Mouse (Mus musculus): Measurements from ENCODE around the gene Rnaset2b. TPM values are rescaled to one million over a fixed set of nuclear protein-coding genes. Genes with fewer than 3 reads are reported as not detected.
"Not testable (repeated sequence)": the region's sequence is repeated elsewhere in the genome, so short reads cannot be mapped to it uniquely, and the experiment has no call there.

Gene Rnaset2b
- total RNA-seq, 2 experiments from 2014 or later, result 44.6 to 45.7 TPM

DNA sequence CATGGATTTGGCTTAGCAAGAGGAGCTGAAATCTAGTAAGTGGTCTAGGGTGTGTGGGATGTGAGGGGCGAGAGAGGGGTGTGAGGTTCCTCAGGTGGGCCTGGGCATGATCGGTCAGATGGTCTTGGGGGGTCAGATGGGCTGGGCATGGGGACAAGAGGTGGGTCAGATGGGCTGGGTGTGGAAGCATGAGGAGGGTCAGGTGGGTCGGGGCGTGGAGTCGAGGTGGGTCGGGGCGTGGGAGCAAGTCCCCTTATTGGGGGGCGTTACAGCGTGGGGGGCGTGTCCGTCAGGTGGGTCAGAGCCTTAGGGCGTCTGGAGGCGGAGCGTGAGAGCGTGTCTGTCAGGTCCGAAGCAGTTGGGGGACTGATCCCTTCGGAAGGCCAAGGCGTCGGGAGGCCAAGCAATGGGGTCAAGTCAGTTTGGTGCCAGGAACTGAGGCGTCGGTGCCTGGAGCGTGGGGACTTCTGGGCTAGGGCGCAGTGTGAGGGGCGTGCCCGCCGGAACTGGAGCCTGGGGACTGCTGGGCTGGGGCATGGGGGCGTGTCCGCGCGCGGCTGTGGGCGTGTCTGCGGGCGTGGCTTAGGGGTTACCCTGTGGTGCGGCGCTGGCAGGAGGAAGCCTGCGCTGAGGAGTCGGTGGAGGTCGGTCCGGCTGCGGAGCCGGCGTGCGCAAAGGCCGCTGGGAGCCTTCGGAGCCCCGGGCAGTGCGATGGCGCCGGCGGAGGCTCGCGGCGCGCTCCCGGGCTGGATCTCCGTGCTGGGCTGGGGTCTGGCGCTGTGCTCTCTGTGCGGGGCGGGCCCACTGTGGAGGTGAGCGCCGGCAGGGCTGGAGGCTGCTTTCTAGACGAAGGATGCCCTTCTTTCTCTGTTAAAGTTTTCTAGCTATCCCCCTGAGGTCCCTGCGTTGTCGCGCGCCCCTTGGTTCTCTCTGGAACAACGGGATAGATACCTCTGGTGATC is 8.1 kb downstream of the Rnaset2b start, which contains the start of gene Gm49721:
Gene Gm49721, plus strand, starts transcription at position 618 of the 962 bp plus-strand sequence.
- peak; percentile 32 to 63 for DNase-seq (ENCODE audit: low spot score in 2 of 2)

DNA sequence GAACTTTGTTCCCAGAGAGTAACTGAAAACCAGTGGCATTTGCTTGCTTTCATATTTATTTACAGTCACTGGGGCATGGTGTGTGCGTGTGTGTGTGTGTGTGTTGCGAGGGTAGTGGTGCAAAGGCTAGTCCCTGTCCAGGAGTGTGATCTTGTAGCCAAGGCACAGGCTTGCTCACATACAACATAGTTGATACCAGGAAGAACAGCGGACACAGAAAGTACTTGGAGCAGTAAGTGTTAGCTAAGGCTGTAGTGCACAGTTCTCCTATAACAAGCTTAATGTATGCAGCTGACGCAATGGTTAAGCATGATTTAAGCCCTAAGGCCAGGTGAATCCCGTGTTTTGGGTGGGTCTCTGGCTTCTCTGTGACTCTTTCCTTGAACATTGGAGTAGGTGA is 8.9 kb downstream of the Rnaset2b start:
- intact Hi-C loops (cut with DNase I); DNase-seq (ENCODE audit: low spot score in 2 of 2): not testable (repeated sequence)

More for the DNA sequence above, 8.1 kb downstream of the Rnaset2b start, which contains the start of gene Gm49721:
- intact Hi-C loops (cut with DNase I), result not testable (repeated sequence)

DNA sequence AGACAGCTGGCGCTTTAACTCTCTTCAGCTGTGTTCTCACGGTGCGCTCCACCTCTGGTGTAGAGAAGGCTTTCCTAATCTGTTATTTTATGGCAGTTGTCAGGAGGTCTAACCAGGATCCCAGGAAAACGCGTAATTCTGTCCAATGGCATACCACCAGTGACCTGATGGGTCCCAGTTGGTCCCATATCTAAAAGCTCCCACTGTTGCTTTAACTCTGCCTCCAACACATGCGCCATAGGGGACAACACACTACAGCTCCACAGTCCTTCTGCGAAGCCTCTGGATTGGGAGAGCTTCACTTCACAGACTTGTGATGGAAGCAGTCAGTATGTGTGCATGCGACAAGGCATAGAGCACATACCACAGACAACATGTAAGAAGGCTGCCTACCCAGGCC is 9.7 kb downstream of the Rnaset2b start:
- DNase-seq (ENCODE audit: low spot score in 2 of 2); intact Hi-C loops (cut with DNase I): not testable (repeated sequence)

DNA sequence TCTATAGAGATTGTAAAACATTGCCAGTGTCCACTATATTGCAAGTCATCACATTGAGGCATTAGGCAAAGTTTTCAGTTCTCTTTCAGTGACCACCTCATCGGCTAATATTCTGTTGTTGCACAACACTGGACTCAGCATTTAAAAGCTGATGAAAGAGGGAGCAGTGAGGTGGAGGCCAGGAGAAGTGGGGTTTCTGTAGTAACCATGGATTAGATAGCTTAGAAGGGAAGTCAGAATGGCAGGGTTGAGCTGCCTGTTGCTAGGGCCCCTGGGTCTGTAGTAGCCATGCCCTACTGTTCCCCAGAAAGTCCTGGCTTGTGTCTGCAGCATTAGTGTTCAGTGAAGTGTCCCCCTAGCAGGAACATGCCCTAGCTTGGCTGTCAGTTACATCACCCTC is 15.7 kb downstream of the Rnaset2b start:
- DNase-seq (ENCODE audit: low spot score in 2 of 2); intact Hi-C loops (cut with DNase I): not testable (repeated sequence)

DNA sequence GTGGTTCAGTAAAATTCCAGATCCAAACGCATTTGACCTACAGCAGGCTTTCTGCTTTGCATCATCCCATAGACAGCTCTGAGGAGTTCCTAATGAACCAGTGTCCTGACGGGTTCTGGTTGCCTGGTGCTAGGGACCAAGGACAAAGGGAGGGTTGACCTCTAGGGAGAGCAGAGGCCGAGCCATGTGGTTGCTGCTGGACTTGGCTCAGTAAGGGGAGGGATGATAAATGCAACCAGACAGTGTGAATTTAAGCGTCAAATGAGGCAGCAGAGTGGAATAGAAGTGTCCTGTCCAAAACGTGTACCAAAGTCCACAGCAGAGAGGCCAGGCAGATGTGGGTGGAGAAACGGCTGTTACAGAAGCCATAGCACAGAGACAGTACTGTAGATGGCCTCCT is 25.1 kb downstream of the Rnaset2b start:
- DNase-seq (ENCODE audit: low spot score in 2 of 2); intact Hi-C loops (cut with DNase I): not testable (repeated sequence)

DNA sequence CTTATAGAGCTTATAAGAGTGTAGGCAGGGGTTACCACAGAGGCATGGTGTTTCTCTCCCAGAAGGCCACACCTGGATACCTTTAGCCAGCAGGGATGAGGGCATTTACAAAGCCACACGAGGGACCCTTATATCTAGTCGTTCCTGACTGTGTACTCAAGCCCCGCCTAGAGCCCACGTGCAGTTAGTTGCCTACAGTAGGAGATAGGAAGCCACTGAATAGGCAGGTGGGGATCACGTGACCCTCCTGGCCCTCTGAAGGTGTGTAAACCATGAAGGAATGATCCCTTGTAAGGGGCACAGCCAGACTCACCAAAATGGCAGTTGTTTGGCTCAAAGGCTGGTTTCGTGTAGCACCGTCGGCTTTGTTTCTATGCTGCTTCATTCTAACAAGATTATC is 26.4 kb downstream of the Rnaset2b start:
- DNase-seq (ENCODE audit: low spot score in 2 of 2); intact Hi-C loops (cut with DNase I): not testable (repeated sequence)

DNA sequence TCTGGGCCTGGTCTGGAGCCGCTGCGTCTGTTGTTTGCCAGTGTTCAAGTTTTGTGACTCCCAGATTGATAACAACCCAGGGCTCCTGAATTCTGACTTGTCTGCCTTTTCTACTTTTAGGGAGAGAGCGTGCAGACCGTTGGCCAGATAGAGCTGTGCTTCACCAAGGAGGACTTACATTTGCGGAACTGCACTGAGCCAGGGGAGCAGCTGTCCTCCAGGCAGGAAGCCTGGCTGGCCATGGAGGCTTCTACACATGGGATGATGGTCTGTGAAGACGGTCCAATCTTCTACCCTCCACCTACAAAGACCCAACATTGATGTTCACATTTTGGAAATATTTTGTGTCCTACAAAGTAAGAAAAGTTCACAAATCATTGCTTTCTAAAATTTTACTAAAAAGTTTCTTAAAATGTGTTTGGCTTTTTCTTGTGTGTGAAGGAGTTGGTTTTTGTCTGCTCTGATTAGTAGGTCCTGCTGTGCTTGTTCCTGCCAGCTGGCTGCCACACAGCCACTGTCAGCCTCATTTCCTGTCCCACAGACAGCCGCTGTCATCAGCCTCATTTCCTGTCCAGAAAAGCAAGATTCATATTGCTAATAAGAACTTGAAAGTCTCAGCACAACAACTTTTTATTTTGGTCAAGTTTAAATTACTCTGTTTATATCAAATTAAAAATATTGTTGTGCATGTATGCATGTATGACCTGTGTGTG is 27.5 kb downstream of the Rnaset2b start:
- intact Hi-C loops (cut with DNase I); DNase-seq (ENCODE audit: low spot score in 2 of 2): not testable (repeated sequence)

DNA sequence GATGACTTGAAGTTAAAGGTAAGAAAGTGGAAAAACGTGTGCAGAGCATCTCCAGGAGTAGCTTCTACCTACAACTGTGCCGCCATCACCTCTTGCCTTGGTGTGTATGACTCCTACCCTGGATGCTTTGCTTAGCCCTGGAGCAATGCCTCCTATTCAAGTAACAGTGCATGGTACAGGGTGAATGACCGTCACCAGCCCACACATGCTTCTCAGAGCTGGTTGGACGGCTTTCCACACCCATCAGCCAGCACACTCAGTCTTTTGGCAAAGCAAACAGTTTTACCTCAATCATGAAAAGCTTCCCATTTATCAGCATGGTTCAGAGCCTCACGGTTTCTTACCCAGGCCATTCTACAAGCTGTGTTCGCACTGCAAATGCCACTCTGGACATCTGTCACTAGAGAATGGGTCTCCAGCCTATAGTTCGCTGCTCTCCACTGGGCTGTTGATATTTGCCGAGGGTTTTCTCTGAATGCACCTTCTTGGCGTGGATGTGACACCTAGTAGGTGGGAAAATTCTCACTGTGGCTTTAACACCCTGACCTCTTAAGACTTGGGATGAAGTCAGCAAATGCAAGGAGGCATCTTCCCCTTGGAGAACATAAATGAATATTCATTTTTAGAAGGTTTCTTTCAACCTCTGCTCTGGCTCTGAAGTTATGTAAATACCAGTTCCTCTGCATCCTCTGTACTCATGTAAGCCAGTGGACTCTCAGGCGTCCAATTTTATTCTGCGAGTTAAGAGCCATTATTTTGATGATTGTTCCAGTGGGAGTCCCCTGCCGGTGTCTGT is 31.6 kb downstream of the Rnaset2b start:
- intact Hi-C loops (cut with DNase I); DNase-seq (ENCODE audit: low spot score in 2 of 2): not testable (repeated sequence)

DNA sequence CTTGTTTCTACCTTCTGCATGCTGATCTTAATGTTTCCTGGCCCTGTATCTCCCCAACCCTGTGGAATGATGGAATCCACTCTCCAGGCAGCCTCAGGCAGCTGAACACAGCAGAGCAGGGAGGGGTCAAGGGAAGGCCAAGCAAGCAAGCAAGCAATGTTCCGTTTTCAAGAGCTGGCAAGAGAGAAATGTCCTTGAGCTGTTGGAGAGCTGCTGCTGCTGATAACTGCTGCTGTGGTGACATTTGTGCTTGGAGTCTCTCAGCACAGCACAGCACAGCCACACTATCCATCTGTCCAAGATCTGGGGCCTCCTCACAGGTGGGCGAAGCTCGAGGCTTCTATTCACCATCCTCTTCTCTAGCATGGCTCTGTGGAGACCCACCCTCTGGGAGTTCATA is 33.0 kb downstream of the Rnaset2b start:
- DNase-seq (ENCODE audit: low spot score in 2 of 2); intact Hi-C loops (cut with DNase I): not testable (repeated sequence)

DNA sequence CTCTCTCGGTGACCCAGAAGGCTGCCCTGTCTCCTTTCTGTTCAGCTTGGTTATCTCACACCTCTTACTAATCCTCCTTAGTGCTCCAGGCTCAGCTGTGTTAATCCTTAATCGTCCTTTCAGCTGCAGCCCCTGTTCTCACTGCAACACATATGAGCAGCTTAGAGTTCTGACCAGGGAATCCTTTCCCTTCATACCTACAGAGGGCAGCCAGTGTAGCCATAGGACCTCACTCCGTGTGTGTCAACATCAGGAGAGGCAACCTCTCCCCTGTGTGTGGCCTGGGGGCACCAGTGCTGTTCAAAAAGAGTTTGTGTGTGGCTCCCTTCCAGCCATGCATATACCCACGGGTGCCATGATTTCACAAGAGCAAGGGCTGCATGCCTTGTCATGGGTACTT is 35.2 kb downstream of the Rnaset2b start:
- DNase-seq (ENCODE audit: low spot score in 2 of 2); intact Hi-C loops (cut with DNase I): not testable (repeated sequence)

DNA sequence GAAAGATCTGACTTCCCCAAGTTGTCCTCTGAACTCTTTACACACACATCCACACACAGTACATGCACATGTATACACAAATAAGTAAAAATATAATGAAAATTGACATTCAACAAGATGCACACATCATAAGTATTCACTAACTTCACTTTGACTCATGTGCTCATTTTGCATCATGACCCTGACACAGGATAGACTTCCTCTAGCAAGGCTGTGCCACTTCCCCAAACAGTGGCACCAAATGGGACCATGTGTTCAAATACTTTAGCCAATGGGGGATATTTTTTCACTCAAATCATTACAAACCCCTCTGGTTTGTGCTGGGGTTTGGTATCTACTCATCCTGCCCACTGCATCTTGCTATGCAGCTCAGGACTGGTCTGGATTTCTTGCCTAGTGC is 38.5 kb downstream of the Rnaset2b start:
- DNase-seq (ENCODE audit: low spot score in 2 of 2); intact Hi-C loops (cut with DNase I): not testable (repeated sequence)

DNA sequence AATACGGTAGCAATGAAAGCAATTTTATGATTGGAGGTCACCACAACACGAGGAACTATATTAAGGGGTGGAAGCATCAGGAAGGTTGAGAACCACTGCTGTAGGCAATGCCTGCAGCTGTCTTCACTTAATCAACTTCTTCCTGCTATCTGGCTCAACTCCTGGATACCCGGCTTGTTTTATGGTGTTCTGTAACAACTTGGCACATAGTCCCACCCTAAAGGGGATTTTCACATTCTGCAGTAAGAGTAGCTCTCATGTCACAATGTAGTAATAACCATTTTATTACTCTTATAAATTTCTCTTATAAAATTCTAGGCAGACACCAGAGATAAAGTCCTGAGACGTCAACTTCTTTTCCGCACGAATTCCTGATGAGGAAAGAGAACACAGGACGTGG is 39.0 kb downstream of the Rnaset2b start:
- DNase-seq (ENCODE audit: low spot score in 2 of 2); intact Hi-C loops (cut with DNase I): not testable (repeated sequence)

DNA sequence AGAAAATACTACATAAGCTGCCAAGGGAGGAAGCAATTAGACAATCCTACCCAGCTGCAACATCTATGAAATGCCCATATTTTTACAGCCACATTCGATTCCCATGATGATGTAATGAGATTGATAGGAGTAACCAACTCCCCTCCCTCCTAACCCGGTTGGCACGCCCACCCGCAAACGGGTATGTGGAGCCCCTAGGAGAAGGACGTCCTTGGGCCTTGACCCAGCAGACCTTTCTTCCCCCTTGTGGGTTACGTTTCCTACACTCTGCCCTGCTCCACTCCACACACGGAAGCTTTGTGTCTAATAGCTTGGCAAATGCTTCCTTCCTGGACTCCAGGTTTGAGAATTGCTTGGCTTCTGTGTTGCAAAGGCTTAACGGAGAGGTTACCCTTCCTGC is 39.5 kb downstream of the Rnaset2b start:
- intact Hi-C loops (cut with DNase I); DNase-seq (ENCODE audit: low spot score in 2 of 2): not testable (repeated sequence)

DNA sequence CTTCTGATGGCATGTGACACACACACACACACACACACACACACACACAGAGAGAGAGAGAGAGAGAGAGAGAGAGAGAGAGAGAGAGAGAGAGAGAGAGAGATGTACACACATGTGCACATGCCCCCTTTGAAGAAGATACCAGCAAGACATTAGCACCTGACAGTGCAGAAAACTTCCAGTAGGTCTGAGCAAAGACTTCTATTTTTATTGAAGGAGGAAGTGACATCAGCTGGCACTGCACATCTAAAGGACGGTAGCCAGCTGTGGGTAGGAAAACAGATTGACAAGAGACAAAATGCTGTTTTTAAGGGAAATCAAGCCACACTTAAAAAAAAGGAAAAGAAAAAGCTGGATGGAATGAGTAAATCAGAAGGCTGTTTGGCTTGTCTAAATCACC is 43.8 kb downstream of the Rnaset2b start:
- intact Hi-C loops (cut with DNase I); DNase-seq (ENCODE audit: low spot score in 2 of 2): not testable (repeated sequence)

DNA sequence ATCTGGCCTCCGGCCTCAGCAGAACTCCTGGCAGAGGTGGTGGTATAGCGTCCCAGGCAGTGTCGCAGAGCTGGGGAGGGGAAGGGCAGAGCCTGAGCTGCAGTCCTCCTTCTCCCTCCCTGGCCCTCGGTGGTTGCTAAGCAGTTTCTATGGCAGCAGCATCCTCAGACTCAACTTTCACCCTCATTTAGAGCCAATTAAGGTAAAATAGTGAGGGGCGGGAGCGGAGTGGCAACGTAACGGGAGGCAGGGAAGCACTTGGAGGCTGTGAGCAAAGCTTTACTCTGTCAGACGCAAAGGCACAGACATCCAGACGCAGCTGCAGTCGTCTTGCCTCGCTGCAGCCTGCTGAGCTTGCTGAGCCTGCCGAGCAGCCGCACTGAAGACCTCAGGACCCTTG is 54.8 kb downstream of the Rnaset2b start, which contains the start of gene Gm1604a:
Gene Gm1604a, plus strand, starts transcription at position 312 of the 400 bp plus-strand sequence.
- peak; percentile 40 to 49 for DNase-seq (ENCODE audit: low spot score in 2 of 2)
- intact Hi-C loops (cut with DNase I), result not testable (repeated sequence)

DNA sequence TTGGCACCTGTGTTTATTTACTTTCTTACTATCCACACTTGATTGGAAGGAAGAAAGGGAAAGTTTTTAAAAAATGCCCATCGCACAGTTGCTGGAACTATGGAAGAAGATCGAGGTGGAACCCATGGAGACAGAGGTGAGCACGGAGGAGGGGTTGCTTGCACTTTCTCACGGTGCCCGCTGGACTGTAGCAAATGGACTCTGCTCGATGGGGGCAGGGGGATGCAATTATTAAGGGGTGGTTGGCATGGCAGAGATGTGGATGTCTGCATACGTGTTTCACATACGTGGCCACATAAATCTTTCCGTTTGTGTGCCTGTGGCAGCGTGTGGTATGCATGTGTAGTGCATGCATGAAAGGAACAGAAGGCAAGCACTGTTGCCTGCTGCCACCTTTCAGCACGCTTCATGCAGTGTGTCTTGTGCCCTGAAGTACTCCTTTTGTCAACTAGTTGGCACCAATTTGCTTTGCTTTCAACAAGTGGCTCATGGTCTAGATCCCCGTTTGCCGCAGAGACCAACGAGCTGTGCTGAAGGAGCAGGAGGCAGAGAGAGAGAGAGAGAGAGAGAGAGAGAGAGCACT is 55.4 kb downstream of the Rnaset2b start:
- DNase-seq (ENCODE audit: low spot score in 2 of 2); intact Hi-C loops (cut with DNase I): not testable (repeated sequence)

DNA sequence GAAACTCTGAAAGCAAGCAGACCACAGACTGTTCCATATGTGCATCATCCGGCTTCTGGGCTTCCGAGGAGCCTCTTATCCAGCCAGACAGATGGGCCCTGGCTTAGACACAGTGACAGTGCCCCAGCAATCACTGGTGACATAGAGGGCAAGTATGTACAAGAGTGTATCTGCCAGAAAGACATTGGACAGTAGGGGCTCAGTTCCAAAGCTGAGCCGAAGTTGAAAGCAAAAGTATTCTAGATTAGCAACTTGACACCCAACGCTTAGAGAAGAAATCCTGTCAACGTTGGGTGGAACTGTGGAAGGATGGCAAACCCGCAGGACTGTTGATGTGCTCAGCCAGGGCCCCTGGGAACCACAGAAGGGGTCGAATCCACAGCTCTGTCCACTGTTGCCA is 59.8 kb downstream of the Rnaset2b start:
- intact Hi-C loops (cut with DNase I); DNase-seq (ENCODE audit: low spot score in 2 of 2): not testable (repeated sequence)

DNA sequence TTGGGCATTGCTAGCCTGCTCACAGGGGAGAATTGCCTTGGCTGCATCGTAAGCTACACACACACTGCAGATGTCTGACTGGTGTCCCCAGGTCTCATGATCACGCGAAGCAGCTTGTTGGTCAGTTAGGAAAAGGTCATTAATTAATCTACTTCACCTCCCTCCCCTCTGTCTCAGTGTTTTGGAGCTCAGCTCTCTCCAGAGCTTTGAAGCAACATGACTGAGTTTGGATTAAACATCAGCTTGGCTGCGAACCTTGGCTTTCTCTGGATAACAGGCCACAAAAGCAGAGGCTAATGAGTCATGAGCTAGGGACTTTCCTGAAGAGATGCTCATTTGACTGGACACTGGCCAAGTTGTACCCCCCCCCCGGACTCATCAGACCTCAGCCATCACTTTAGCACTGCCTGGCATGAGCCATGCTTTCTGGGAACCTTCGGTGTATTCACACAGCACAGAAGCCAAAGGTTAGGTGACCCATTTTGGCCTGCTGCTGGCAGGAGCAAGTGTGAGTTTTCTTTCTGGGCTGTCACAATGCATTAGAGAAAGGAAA is 60.3 kb downstream of the Rnaset2b start:
- DNase-seq (ENCODE audit: low spot score in 2 of 2); intact Hi-C loops (cut with DNase I): not testable (repeated sequence)
